Mouse (Mus musculus): ENCODE data around the gene Tsc22d4. TPM values are rescaled to one million over a fixed set of nuclear protein-coding genes. Genes with fewer than 3 reads are reported as not detected.
A peak's percentile ranks its signal among the peaks of the same experiment; 100 is the strongest.

Gene Tsc22d4
- polyA plus RNA-seq, 1 experiment from 2014 or later = 189 TPM

DNA sequence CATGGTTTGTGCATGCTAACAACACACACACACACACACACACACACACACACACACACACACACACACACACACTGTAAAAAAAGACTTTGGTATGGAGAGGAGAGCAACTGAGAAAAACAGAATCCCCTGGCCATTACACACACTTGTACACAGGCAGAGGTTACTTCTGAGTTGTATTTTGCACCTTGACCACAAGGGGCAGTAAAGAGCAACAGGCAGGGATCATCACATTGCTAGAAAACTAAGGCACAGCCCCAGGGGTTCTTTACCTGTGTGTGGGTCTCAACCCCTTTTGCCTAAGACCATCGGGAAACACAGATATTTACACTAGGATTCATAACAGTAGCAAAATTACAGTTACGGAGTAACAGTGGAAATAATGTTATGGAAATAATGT, 25.2 kb downstream of the Tsc22d4 start:
- H3K4me2 ChIP-seq (ENCODE audit: low read depth, low read length) = no peak overlapping the region
- peaks cover 4% of the 10 kb centered on the region for H3K9me3 ChIP-seq (replicated peaks; ENCODE audit: control insufficient read depth, low read length)
- H3K4me3 ChIP-seq (ENCODE audit: low read length) = no peak overlapping the region
- no peak overlapping the region for H3K9ac ChIP-seq (ENCODE audit: low read length)
- no peaks in the 10 kb centered on the region for H3K27me3 ChIP-seq (ENCODE audit: control insufficient read depth, insufficient read depth, low read length)
- ATAC-seq (replicated peaks; ENCODE audit: extremely low read depth, insufficient read depth, low FRiP score) = 0 out of 2 replicates have a peak, but pooled peaks have one; percentile 32
- peaks cover 3% of the 10 kb centered on the region for H3K36me3 ChIP-seq (ENCODE audit: control insufficient read depth, insufficient read depth)
- no peak overlapping the region for H3K27ac ChIP-seq (ENCODE audit: low read length)
- WGBS = 42% methylated on average over 2 of the region's 2 CpGs
- H3K4me1 ChIP-seq (ENCODE audit: control insufficient read depth, insufficient read depth, low read length) = 0 out of 2 replicates have a peak, but pooled peaks cover 2% of the 10 kb centered on the region

- no peak overlapping the region for H3K9ac ChIP-seq (ENCODE audit: low read length)
- no peak overlapping the region for H3K27ac ChIP-seq (ENCODE audit: low read length)
- H3K27me3 ChIP-seq (ENCODE audit: control insufficient read depth, insufficient read depth, low read length) = no peaks in the 10 kb centered on the region
- no peaks in the 10 kb centered on the region for H3K9me3 ChIP-seq (replicated peaks; ENCODE audit: control insufficient read depth, low read length)
- H3K36me3 ChIP-seq (ENCODE audit: control insufficient read depth, insufficient read depth) = no peaks in the 10 kb centered on the region
- no peak overlapping the region for H3K4me2 ChIP-seq (ENCODE audit: low read depth, low read length)
- no peak overlapping the region for H3K4me3 ChIP-seq (ENCODE audit: low read length)
- ATAC-seq (replicated peaks; ENCODE audit: extremely low read depth, insufficient read depth, low FRiP score) = no peak
- H3K4me1 ChIP-seq (ENCODE audit: control insufficient read depth, insufficient read depth, low read length) = peaks cover 13% of the 10 kb centered on the region
Observed at GRCm38 (mm10) chr5:137772755-137773154, 27.2 kb downstream of the Tsc22d4 start.

- 82% methylated on average over 2 of the region's 2 CpGs for WGBS
- H3K36me3 ChIP-seq (ENCODE audit: control insufficient read depth, insufficient read depth) = peaks cover 8% of the 10 kb centered on the region
- H3K27me3 ChIP-seq (ENCODE audit: control insufficient read depth, insufficient read depth, low read length) = no peaks in the 10 kb centered on the region
- no peak overlapping the region for H3K4me3 ChIP-seq (ENCODE audit: low read length)
- H3K9ac ChIP-seq (ENCODE audit: low read length) = no peak overlapping the region
- peak overlapping the region; percentile 53 for H3K27ac ChIP-seq (ENCODE audit: low read length)
- H3K4me1 ChIP-seq (ENCODE audit: control insufficient read depth, insufficient read depth, low read length) = peaks cover 27% of the 10 kb centered on the region
- no peak overlapping the region for H3K4me2 ChIP-seq (ENCODE audit: low read depth, low read length)
- no peaks in the 10 kb centered on the region for H3K9me3 ChIP-seq (replicated peaks; ENCODE audit: control insufficient read depth, low read length)
- ATAC-seq (replicated peaks; ENCODE audit: extremely low read depth, insufficient read depth, low FRiP score) = no peak
Observed at GRCm38 (mm10) chr5:137775587-137776290, 30.2 kb downstream of the Tsc22d4 start.

GRCm38 (mm10) chr5:137776408-137776918, 30.9 kb downstream of the Tsc22d4 start:
- Histone ChIP-seq H3K27ac (ENCODE audit: low read length) (peak overlapping the region; percentile 53), H3K4me1 (ENCODE audit: control insufficient read depth, insufficient read depth, low read length) (peaks cover 27% of the 10 kb centered on the region), H3K4me3 (ENCODE audit: low read length) (no peak overlapping the region), H3K9ac (ENCODE audit: low read length) (peak overlapping the region; percentile 26; the same call in 1 of the 2 replicates), H3K9me3 (replicated peaks; ENCODE audit: control insufficient read depth, low read length) (no peaks in the 10 kb centered on the region), H3K4me2 (ENCODE audit: low read depth, low read length) (peak overlapping the region; percentile 8; the same call in 1 of the 2 replicates), H3K36me3 (ENCODE audit: control insufficient read depth, insufficient read depth) (peaks cover 12% of the 10 kb centered on the region), H3K27me3 (ENCODE audit: control insufficient read depth, insufficient read depth, low read length) (no peaks in the 10 kb centered on the region)
- WGBS = 22% methylated on average over 5 of the region's 5 CpGs
- ATAC-seq (replicated peaks; ENCODE audit: extremely low read depth, insufficient read depth, low FRiP score) = no peak; the same call in 1 of the 2 replicates

DNA sequence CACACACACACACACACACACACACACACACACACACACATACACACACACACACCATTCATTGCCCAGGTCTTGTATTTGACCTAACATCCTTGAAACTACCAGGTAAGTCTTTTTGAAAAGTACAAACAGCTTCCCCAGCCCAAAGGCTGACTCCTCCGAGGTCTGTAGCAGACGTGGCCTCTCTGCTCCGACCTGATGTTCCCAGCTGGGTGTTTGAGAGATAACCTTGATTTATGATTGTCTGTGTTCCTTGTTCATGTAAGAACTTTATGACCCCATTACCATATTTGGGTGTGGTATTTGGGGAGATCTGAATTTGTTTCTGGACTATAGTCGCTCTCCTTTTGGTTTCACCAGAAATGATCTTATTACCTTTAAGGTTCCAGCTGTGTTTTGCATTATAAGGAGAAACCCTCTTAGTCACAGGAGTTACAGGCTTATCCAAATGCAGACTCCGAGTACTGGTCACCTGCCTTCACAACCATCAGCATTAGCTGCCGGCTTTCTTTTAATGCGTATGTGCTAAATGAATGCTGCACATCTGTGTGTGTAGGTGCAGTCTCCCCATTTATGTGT, 31.8 kb downstream of the Tsc22d4 start:
- Histone ChIP-seq H3K9ac (ENCODE audit: low read length) (no peak overlapping the region), H3K4me3 (ENCODE audit: low read length) (no peak overlapping the region), H3K27me3 (ENCODE audit: control insufficient read depth, insufficient read depth, low read length) (no peaks in the 10 kb centered on the region), H3K27ac (ENCODE audit: low read length) (peak overlapping the region; percentile 46; the same call in 1 of the 2 replicates), H3K4me2 (ENCODE audit: low read depth, low read length) (no peak overlapping the region), H3K36me3 (ENCODE audit: control insufficient read depth, insufficient read depth) (peaks cover 21% of the 10 kb centered on the region), H3K9me3 (replicated peaks; ENCODE audit: control insufficient read depth, low read length) (no peaks in the 10 kb centered on the region), H3K4me1 (ENCODE audit: control insufficient read depth, insufficient read depth, low read length) (peaks cover 27% of the 10 kb centered on the region)
- no peak for ATAC-seq (replicated peaks; ENCODE audit: extremely low read depth, insufficient read depth, low FRiP score)
- WGBS = 73% methylated on average over 7 of the region's 7 CpGs

GRCm38 (mm10) chr5:137778635-137779034, 33.1 kb downstream of the Tsc22d4 start, which contains the start of gene Ppp1r35:
TSS of gene Ppp1r35 (plus strand) at chr5:137778849.
- Histone ChIP-seq H3K4me1 (ENCODE audit: control insufficient read depth, insufficient read depth, low read length) (peaks cover 36% of the 10 kb centered on the region), H3K9ac (ENCODE audit: low read length) (peak within 1 kb of the TSS; percentile 99), H3K9me3 (replicated peaks; ENCODE audit: control insufficient read depth, low read length) (no peaks in the 10 kb centered on the region), H3K4me2 (ENCODE audit: low read depth, low read length) (peak within 1 kb of the TSS; percentile 84), H3K36me3 (ENCODE audit: control insufficient read depth, insufficient read depth) (peaks cover 29% of the 10 kb centered on the region), H3K27me3 (ENCODE audit: control insufficient read depth, insufficient read depth, low read length) (no peaks in the 10 kb centered on the region), H3K27ac (ENCODE audit: low read length) (peak within 1 kb of the TSS; percentile 93), H3K4me3 (ENCODE audit: low read length) (peak within 1 kb of the TSS; percentile 98)
- WGBS = 1% methylated on average over 31 of the region's 31 CpGs
- ATAC-seq (replicated peaks; ENCODE audit: extremely low read depth, insufficient read depth, low FRiP score) = peak; percentile 92

DNA sequence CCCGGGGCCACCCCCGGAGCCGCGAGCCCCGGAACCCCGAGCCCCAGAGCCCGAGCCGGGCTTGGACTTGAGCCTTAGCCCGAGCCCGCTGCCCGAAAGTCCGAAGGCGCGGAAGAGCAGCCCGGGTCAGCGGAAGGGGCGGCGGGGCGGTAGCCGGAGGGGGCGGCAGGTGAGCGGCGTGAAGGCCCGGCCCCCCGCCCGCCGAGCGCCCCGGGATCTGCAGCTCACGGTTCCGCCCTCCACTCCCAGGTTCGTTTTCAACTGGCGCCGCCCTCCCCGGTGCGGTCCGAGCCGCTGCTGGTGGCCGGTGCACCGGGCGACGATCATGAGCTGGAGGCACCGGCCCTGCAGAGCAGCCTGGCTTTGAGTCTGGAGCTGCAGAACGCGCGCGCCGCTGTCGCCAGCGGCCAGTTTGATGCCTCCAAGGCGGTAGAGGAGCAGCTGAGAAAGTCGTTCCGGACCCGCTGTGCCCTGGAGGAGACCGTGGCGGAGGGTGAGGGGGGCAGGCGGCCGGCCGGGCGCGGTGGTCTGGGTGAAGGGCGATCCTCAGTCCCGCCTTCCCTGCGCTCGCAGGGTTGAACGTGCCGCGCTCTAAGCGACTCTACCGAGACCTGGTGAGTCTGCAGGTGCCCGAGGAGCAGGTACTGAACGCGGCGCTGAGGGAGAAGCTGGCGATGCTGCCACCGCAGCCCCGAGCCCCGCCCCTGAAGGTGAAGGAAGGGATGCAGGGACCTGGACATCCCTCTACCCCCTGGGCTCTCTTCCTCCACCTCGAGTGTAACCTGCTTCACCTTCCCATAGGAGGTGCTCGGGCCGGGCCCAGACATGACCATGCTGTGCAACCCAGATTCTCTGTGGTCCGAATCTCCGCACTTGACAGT, 33.8 kb downstream of the Tsc22d4 start:
- Histone ChIP-seq H3K27ac (ENCODE audit: low read length) (peak overlapping the region; percentile 93), H3K4me3 (ENCODE audit: low read length) (peak overlapping the region; percentile 98), H3K9me3 (replicated peaks; ENCODE audit: control insufficient read depth, low read length) (no peaks in the 10 kb centered on the region), H3K36me3 (ENCODE audit: control insufficient read depth, insufficient read depth) (peaks cover 29% of the 10 kb centered on the region), H3K9ac (ENCODE audit: low read length) (peak overlapping the region; percentile 99), H3K4me1 (ENCODE audit: control insufficient read depth, insufficient read depth, low read length) (peaks cover 43% of the 10 kb centered on the region), H3K27me3 (ENCODE audit: control insufficient read depth, insufficient read depth, low read length) (no peaks in the 10 kb centered on the region), H3K4me2 (ENCODE audit: low read depth, low read length) (peak overlapping the region; percentile 84)
- WGBS = under 1% methylated on average over 69 of the region's 83 CpGs
- peak; percentile 26 for ATAC-seq (replicated peaks; ENCODE audit: extremely low read depth, insufficient read depth, low FRiP score)

DNA sequence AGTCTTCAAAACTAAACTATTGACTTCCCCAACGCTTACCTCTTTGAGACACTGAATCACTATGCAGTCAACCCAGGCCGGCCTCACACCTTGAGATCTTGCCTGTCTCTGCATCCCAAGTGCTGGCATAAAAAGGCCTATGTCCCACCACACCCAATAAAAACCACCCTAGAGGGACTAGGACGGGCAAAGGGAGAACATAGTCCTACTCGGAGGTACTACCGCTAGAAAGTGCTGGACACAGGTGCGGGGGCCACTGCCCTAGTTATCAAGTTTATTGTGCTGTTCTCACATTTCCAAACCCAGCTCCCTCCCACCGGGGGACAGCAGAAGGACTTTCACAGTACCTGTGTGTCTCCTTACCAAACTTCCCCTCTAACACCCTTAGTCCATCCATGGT, 36.1 kb downstream of the Tsc22d4 start:
- Histone ChIP-seq H3K36me3 (ENCODE audit: control insufficient read depth, insufficient read depth) (peaks cover 29% of the 10 kb centered on the region), H3K4me2 (ENCODE audit: low read depth, low read length) (no peak overlapping the region), H3K9me3 (replicated peaks; ENCODE audit: control insufficient read depth, low read length) (no peaks in the 10 kb centered on the region), H3K4me1 (ENCODE audit: control insufficient read depth, insufficient read depth, low read length) (peaks cover 45% of the 10 kb centered on the region), H3K27ac (ENCODE audit: low read length) (no peak overlapping the region), H3K27me3 (ENCODE audit: control insufficient read depth, insufficient read depth, low read length) (no peaks in the 10 kb centered on the region), H3K9ac (ENCODE audit: low read length) (no peak overlapping the region), H3K4me3 (ENCODE audit: low read length) (no peak overlapping the region)
- WGBS = 94% methylated on average over 7 of the region's 7 CpGs
- no peak for ATAC-seq (replicated peaks; ENCODE audit: extremely low read depth, insufficient read depth, low FRiP score)

Measured in heart, embryonic 16.5 days (tissue).